Mouse (Mus musculus) T-helper 2 cell (primary cell): ENCODE results near the gene Txndc11.

ENCODE experiments used
- in situ Hi-C: fragments of 300-600 bp; cut with MboI, MseI; formaldehyde crosslinking; loops from one replicate; pipeline ENCODE4 v1.15.1; 2025; ENCODE audit warnings: high pct_unique_total_duplicates

Gene Txndc11

GRCm38 (mm10) chr16:11028206-11028605 is 106.2 kb downstream of the Txndc11 start:
- in situ Hi-C loops, result loop anchor here (25.0 kb wide), 1 partner anchor 466 kb away; no protein-coding TSS in a partner anchor
